Mouse (Mus musculus) adrenal gland, adult 8-10 months (tissue): ENCODE measurements around the gene Mat1a. TPM values are rescaled to one million over a fixed set of nuclear protein-coding genes. Genes with fewer than 3 reads are reported as not detected.

Experiments
- DNase-seq: peaks from one replicate; pipeline ENCODE4 v3.0.0; 2022
- total RNA-seq, 4 experiments: library from RNA; stranded (reverse); gene quantifications; 2 replicates each; pipeline ENCODE4 v1.2.4; 2022

Gene Mat1a
- total RNA-seq = 1 to 10 TPM in 1 of 4 experiments, under 1 TPM in 1, not detected in 2; 0.70 to 1.0 TPM

- DNase-seq = no peak
Measured at GRCm38 (mm10) chr14:41104853-41105444, at the start of gene Mat1a. Gene Mat1a, plus strand, starts transcription at chr14:41105035.

- no peak for DNase-seq
Measured at GRCm38 (mm10) chr14:41065168-41065567, 39.7 kb upstream of the Mat1a start.

DNA sequence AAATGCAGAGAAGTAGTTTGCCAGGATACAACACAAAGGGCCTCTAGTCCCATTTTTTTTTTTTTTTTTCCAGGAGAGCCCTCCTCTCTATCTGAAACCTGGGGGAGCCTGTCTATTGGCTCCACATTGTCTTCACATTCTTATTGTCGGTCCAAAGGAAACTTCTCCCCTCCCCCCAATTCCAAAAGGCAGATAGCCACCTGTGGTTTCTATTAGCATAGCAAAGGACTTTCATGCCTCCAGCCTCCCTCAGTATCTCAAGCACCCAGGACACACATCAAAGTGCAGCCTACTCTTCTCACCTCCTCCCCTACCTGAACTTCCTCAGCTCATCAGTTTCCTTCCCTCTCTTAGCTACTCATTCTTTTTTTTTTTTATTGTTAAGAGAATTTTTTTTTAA is 38.4 kb upstream of the Mat1a start:
- no peak for DNase-seq

- DNase-seq = no peak
Measured at GRCm38 (mm10) chr14:41069108-41069507, 35.7 kb upstream of the Mat1a start, which contains the start of gene Dydc2. Gene Dydc2, minus strand, starts transcription at chr14:41069208.

DNA sequence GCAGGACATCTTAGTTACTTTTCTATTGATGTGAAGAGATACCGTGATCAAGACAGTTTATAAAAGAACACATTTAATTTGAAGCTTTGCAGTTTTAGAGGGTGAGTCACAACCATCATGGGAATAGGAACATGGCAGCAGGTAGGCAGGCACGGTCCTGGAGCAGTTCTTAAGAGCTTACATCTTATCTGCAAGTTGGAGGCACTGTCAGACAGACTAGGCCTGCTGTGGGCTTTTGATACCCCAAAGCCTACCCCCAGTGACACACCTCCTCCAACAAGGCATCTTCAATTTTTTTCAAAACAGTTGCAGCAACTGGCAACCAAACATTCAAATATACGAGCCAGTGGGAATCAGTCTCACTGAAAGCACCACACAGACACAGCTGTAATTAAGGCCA is 34.5 kb upstream of the Mat1a start:
- no peak for DNase-seq

DNA sequence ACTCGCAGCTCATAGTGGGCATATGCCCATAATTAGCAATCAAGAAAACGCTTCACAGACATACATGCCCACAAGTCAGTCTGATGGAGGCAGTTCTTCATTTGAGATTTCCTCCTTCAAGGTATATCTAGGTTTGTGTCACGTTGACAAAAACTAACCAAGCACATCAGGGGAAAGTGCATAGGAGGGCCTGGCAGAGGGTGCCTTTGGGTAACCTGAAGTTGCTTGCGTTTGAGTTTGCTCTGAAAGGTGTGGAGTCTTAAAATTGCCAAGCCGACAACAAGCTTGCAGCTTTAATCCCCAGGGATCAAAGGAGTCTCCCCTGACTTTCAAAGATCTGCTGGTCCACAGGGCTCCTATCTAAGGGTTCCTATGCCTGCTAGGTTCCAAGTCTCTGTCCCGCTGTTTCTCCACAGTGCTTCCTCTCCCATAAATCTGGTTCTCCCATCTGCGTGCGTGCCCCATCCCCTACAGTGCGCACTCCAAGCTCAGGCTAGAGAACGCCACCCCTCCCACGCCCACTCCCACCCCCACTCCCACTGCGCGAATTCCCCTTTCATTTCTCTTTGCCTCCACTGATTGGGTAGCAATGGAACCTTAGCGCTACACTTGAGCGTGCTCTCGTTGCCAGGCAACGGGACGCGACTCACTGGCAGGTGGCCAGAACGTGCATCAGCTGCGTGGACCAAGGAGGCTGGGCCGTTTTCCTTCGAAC is 32.4 kb upstream of the Mat1a start, which contains the start of gene Dydc1:
Gene Dydc1 (plus strand): TSS at position 683 of the 715 bp plus-strand sequence.
- peak; percentile 54 for DNase-seq

- no peak for DNase-seq
Measured at GRCm38 (mm10) chr14:41072944-41073275, 31.9 kb upstream of the Mat1a start.

DNA sequence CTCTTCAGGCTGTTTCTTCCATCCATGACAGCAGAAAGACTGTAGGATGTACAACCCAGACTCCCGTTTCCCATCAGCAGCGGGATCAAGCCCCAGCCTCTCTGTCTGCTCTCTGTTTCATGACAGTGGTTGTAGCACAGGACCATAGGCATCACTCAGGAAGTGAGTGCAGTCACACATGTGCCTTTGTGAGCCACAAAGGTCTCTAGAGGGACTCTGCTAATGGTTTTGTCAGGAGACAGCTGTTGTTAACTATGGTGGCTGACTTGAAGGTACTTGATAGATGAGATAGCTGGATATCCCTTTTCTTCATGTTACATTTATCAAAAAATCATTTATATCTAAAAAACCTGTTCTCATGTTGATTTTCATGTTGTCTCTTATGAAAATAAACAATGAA is 22.4 kb upstream of the Mat1a start:
- no peak for DNase-seq

DNA sequence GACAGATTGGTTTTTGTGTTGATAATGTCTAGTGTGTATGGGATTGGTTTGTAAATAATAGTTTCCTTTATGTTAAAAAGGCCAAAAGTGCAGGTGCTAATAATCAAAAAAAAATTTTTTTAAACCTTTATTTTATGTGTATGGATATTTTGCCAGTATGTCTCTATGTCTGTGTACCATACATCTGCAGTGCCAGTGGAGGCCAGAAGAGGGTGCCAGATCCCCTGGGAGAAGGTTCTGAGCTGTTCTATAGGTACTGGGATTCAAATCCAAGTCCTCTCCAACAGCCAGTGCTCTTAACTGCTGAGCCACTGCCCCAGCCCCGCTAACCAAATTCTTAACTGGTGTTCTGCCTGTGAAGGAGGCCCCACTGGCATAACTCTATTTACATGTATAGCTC is 17.3 kb upstream of the Mat1a start:
- no peak for DNase-seq

GRCm38 (mm10) chr14:41090777-41091176 is 14.1 kb upstream of the Mat1a start:
- no peak for DNase-seq

GRCm38 (mm10) chr14:41094114-41094513 is 10.7 kb upstream of the Mat1a start:
- no peak for DNase-seq

DNA sequence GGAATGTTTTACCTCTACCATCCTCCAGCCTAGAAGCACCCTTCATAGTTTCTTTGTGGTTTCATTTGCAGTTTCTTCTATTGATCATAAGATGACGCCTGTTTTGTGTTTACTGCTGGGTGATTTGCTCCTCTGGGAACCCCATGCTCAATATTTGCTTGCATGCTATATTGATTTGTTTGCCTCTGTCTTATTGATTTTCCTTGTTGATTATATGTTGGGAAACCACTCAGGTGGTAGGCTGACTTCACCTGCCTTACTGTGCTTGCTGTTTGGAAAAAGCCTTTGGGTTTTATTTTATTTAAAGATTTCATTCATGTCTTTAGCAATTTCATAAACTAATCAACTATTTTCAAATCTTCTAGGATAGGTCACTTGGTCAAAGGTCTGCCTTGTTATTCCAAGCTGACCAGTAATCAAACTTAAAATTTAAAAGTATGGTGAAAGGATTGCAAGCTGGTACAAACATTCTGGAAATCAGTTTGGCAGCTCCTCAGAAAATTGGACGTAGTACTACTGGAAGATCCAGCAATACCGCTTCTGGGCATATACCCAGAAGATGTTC is 8.5 kb upstream of the Mat1a start:
- DNase-seq = no peak

GRCm38 (mm10) chr14:41098726-41099125 is 6.1 kb upstream of the Mat1a start:
- no peak for DNase-seq

DNA sequence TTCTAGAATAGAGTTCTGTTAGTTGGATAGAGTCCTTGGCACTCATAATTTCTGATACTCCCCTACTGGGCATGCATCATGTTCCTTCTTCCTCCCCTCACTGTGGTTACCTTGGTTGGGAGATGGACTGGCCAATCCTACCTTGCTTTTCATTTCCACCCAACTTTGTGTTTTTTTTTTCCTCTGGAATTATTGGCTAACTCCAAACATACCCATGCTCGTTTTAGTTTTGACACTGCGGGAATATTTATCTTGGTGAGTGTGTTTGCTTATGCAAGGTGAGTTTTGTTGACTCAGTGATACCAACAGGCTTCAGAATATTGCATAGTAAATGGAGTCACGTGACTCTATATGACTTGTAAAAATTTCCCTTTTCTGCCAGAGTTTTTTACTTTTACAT is 4.1 kb upstream of the Mat1a start:
- DNase-seq = no peak

DNA sequence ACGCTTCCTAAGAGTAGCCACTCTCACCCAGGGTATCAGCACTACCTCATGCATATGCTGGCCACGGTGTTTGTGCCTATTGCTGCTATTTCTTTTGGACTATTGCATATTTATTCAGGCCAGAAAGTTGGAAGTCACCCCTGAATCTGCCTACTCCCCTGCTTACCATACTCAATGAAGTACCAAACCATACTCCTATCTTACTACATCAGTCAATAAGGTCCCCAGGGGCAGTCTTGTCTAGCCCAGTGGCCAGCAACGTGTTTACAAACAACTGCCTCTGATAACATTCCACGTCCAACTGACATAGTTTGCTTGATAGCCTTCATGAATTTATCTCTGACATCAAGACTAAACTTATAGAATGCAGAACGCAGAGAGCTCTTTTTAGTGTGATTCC is 3.6 kb upstream of the Mat1a start:
- no peak for DNase-seq

DNA sequence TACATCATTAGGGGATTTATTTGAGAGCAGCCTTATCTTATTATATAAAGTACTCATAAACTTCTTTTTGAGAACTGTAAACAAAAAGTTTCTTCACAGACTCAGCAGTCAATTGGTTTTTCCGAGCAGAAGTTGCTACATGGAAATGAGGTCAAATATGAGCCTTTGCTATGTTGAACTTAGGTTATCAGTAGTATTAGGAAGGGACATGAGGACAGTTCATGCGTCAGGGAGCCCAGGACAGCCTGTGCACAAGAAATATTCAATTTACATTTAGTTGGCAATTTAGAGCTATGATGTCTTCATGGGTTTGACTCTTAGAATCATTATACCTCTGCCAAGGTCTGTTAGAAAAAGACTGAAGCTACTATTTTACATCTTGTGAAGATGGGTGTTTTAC is 2.6 kb upstream of the Mat1a start:
- no peak for DNase-seq

DNA sequence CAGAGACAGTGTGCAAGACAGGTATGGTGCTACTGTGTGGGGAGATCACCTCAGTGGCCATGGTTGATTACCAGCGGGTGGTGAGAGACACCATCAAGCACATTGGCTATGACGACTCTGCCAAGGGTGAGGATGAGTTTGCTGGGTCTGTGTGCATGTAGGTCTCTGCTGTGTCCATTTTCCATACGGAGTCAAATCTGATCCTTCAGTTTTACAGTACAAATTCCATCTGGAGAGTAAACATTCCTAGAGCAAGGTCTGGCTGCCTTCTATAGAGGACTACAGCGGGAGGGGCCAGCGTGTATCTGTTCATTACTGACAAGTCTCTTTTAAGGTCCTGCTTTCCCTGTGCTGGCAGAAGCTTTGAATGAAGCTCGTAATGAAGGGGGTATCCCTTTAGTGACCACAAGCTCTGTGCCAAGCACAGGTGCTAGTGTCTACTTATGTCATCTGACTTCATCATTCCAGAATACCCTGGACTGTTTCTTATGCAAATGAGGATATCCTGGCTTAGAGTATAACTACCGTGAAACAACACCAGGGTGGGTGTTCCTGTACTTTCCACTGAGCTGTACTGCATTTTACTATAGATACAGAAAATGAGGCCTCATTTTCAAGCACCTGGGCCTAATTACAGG is 6.3 kb downstream of the Mat1a start:
- no peak for DNase-seq

DNA sequence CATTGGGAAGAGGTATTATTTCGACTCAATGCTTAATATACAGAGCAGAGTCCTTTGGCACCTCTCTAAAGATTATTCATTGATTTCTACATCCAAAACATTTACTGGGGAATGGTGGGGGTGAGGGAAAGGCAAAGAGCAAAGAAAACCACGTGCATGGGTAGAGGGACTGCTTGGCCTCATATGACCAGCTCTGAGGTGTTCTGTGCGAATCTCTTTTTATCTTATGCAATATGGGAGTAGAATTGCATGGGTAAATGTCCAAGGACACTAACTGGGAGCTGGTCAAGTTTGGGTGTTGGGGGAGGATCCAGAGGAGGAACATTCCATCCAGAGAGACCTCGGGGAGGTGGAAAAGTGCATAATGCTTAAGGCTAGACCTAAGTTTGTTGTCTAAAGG is 8.1 kb downstream of the Mat1a start:
- no peak for DNase-seq

DNA sequence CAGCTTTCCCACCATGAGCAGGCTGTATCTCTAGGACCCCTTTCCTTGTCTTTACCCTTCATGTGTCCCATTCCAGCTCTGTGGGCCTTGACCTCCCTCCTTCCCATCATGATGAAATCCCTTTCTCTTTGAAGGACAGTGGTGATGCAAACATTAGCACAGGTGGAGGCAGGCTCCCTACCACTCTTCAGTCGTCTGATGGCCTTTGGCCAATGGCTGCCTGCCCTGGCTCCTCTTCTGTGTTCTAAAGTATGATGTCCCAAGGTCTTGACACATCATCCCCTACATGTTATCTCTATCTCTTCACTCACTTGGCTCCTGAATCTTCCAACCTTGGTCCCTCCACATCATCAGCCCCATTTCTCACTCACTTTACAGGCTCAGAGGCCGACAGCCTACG is 11.4 kb downstream of the Mat1a start:
- no peak for DNase-seq

GRCm38 (mm10) chr14:41124683-41125082 is 19.8 kb downstream of the Mat1a start:
- DNase-seq = no peak

DNA sequence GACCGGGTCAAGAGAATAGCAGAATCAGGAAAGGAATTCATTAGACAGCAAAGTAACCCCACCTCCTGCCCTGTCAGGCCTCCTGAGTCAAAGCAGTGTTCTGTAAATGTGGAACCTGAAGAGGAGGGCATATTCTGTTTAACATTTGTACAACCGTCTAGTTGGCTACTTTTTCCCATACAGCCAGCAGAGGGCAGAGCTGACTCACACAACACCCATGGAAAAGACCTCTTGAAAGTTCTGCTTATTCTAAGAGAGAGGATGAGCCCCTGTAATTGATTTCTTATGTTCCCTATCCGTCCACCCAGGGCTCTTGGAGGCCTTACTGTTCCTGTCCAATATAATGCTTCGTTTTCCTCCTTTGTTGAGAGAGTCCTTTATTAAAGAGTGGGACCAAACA is 23.2 kb downstream of the Mat1a start:
- no peak for DNase-seq

- no peak for DNase-seq
Measured at GRCm38 (mm10) chr14:41131540-41131939, 26.7 kb downstream of the Mat1a start, which contains the start of gene Sftpa1. Gene Sftpa1, plus strand, starts transcription at chr14:41131782.

DNA sequence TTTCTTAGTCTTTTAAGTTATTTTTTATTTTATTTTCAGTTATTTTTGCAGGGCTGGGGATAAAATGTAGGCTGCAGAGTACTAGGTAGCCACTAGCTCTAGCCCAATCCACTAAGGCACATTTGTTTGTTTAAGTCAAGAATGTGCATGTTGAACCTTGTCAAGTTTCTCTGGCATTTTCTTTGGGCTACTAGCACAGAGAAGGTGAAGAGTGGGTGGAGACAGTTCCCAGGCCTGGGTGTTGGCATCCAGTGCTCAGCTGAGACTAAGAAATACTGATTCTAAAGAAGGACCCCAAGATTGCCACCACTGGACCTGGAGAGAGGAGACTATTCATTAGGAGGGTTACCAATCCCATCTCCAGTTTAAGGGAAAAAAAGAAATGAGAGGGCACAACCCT is 32.2 kb downstream of the Mat1a start:
- no peak for DNase-seq

DNA sequence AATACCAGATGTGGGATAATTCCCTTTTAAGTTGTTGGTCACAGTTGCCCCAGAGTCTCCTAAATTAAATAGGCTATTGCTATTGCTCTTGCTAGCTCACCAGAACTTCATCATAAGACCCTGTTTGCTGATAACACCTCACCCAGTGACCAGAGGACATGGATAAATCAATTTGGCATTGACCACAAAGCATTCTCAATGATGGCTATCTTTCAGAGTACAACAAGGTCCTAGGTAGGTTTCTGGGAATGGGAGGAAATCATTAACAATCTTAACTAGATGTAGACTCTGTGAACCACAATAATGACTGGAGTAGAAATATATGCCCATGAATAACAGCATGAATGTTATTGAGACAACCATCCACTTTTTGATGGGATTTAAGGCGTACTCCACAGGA is 35.9 kb downstream of the Mat1a start:
- DNase-seq = no peak
